Mouse (Mus musculus) intestine, embryonic 14.5 days (tissue): Measurements from ENCODE around the gene Setd2. TPM values are rescaled to one million over a fixed set of nuclear protein-coding genes. Genes with fewer than 3 reads are reported as not detected.

ENCODE experiments used
- ATAC-seq: fragments of 200-750 bp; cut with Nextera tagmentation; replicated peaks from 2 replicates; pipeline ENCODE4 v1.8.0; 2017; ENCODE audit warnings: low read depth, moderate number of reproducible peaks, moderate TSS enrichment, moderate library complexity; ENCODE audit not compliant: low FRiP score, low TSS enrichment
- DNase-seq: peaks from one replicate; pipeline ENCODE4 v3.0.0-alpha.2; 2018; ENCODE audit warnings: low spot score
- H3K27ac ChIP-seq: fragments of 300-500 bp; sonication (generic); 2 replicates; pipeline ENCODE4 v1.5.1; 2014; ENCODE audit warnings: low read depth, mild to moderate bottlenecking, control low read depth
- H3K27me3 ChIP-seq: fragments of 300-500 bp; sonication (generic); replicated peaks from 2 replicates; pipeline ENCODE4 v1.6.1; 2014; ENCODE audit warnings: low read length, control low read depth; ENCODE audit not compliant: control insufficient read depth, insufficient read depth
- H3K36me3 ChIP-seq: fragments of 300-500 bp; sonication (generic); 2 replicates; pipeline ENCODE4 v1.6.1; 2014; ENCODE audit warnings: low read length, control low read depth; ENCODE audit not compliant: control insufficient read depth, insufficient read depth
- H3K4me1 ChIP-seq: fragments of 300-500 bp; sonication (generic); replicated peaks from 2 replicates; pipeline ENCODE4 v1.6.1; 2014; ENCODE audit warnings: low read length, control low read depth, mixed read lengths; ENCODE audit not compliant: control insufficient read depth, insufficient read depth
- H3K4me2 ChIP-seq: fragments of 300-500 bp; sonication (generic); 2 replicates; pipeline ENCODE4 v1.6.1; 2014; ENCODE audit warnings: low read length
- H3K4me3 ChIP-seq: fragments of 300-500 bp; sonication (generic); 2 replicates; pipeline ENCODE4 v1.5.1; 2014; ENCODE audit warnings: low read depth, low read length, control low read depth, mixed read lengths
- H3K9ac ChIP-seq: fragments of 300-500 bp; sonication (generic); 2 replicates; pipeline ENCODE4 v1.6.1; 2014; ENCODE audit warnings: mild to moderate bottlenecking, low read length
- H3K9me3 ChIP-seq: fragments of 300-500 bp; sonication (generic); 2 replicates; pipeline ENCODE4 v1.6.1; 2016; ENCODE audit warnings: low read length, control low read depth; ENCODE audit not compliant: control insufficient read depth
- WGBS: fragments of 180-500 bp; shearing (Covaris S2); extraction: QIAGEN DNeasy Blood & Tissue Kit; methylation state at CpG from one replicate; pipeline ENCODE4 v1.1.7; 2014; 5-methylcytosine and 5-hydroxymethylcytosine counted together
- microRNA-seq: library from miRNA; unstranded; fragments of <30 nt; microRNA quantifications from one replicate; pipeline ENCODE4, GENCODE M21; 2016
- polyA plus RNA-seq: library from polyadenylated mRNA; unstranded; fragments of >200 nt; fragmentation: Nextera tagmentation; extraction: Ambion mirVana; gene quantifications from 2 replicates; pipeline ENCODE4 v1.2.1, GENCODE M21; 2014

The Setd2 gene
- polyA plus RNA-seq, 1 experiment from 2014 or later, result 49.7 TPM

- Histone ChIP-seq H3K9ac (no peak overlapping the region), H3K4me3 (no peak overlapping the region), H3K4me1 (peaks cover 7% of the 10 kb centered on the region; the same call in 1 of the 2 replicates), H3K9me3 (no peaks in the 10 kb centered on the region), H3K4me2 (no peak overlapping the region), H3K36me3 (peaks cover 7% of the 10 kb centered on the region), H3K27me3 (no peaks in the 10 kb centered on the region), H3K27ac (no peak overlapping the region)
- DNase-seq (no peak), ATAC-seq (no peak)
- WGBS, result 80% methylated on average over 1 of the region's 1 CpGs
These were observed 130.4 kb downstream of the Setd2 start for GRCm38 (mm10) chr9:110662844-110663243.

GRCm38 (mm10) chr9:110665912-110666311 lies 133.5 kb downstream of the Setd2 start:
- no peak overlapping the region for H3K4me3 ChIP-seq
- H3K9ac ChIP-seq, result no peak overlapping the region
- no peaks in the 10 kb centered on the region for H3K36me3 ChIP-seq
- H3K4me1 ChIP-seq, result peaks cover 7% of the 10 kb centered on the region; the same call in 1 of the 2 replicates
- H3K9me3 ChIP-seq, result no peaks in the 10 kb centered on the region
- no peaks in the 10 kb centered on the region for H3K27me3 ChIP-seq
- no peak overlapping the region; the same call in 1 of the 2 replicates for H3K4me2 ChIP-seq
- ATAC-seq (0 out of 2 replicates have a peak, but pooled peaks have one; percentile 21), DNase-seq (no peak)
- WGBS, result 14% methylated on average over 4 of the region's 4 CpGs
- H3K27ac ChIP-seq, result no peak overlapping the region

- no peak overlapping the region for H3K9ac ChIP-seq
- 53% methylated on average over 8 of the region's 8 CpGs for WGBS
- H3K27ac ChIP-seq, result no peak overlapping the region
- DNase-seq, result no peak
- H3K4me2 ChIP-seq, result no peak overlapping the region; the same call in 1 of the 2 replicates
- no peak for ATAC-seq
- no peak overlapping the region for H3K4me3 ChIP-seq
- peaks cover 7% of the 10 kb centered on the region; the same call in 1 of the 2 replicates for H3K4me1 ChIP-seq
- no peaks in the 10 kb centered on the region for H3K27me3 ChIP-seq
- no peaks in the 10 kb centered on the region for H3K36me3 ChIP-seq
- H3K9me3 ChIP-seq, result no peaks in the 10 kb centered on the region
These were observed 134.0 kb downstream of the Setd2 start for GRCm38 (mm10) chr9:110666374-110666773.

GRCm38 (mm10) chr9:110667219-110667836 lies 134.9 kb downstream of the Setd2 start:
- Histone ChIP-seq H3K4me1 (peaks cover 7% of the 10 kb centered on the region; the same call in 1 of the 2 replicates), H3K27ac (no peak overlapping the region), H3K4me3 (no peak overlapping the region), H3K36me3 (no peaks in the 10 kb centered on the region), H3K9ac (no peak overlapping the region), H3K27me3 (no peaks in the 10 kb centered on the region), H3K9me3 (no peaks in the 10 kb centered on the region), H3K4me2 (no peak overlapping the region)
- no peak for DNase-seq
- no peak for ATAC-seq
- WGBS, result 65% methylated on average over 4 of the region's 4 CpGs

Small RNA genes lying within 50 kb of the gene (microRNA-seq; reads per million reads assigned to microRNA genes)
- not detected for gene Mir8107

Other genes starting within 250 kb of the Setd2 start
- gene Elp6, start 227.4 kb upstream of the Setd2 start, polyA plus RNA-seq, result 26.8 and 30.1 TPM in 2 replicates
- 28.0 and 28.7 TPM in 2 replicates for gene Scap, start 199.3 kb upstream of the Setd2 start, polyA plus RNA-seq
- gene Ptpn23, start 124.4 kb upstream of the Setd2 start, polyA plus RNA-seq, result 17.6 and 18.7 TPM in 2 replicates
- gene Ngp, start 112.8 kb upstream of the Setd2 start, polyA plus RNA-seq, result 0.34 and 1.4 TPM in 2 replicates
- gene Klhl18, start 55.9 kb upstream of the Setd2 start, polyA plus RNA-seq, result 7.6 and 9.1 TPM in 2 replicates
- 1.3 and 1.4 TPM in 2 replicates for gene Kif9, start 55.6 kb upstream of the Setd2 start, polyA plus RNA-seq
- 21.9 and 23.4 TPM in 2 replicates for gene Nradd, start 91.9 kb downstream of the Setd2 start, polyA plus RNA-seq
- 4.0 and 4.7 TPM in 2 replicates for gene Nbeal2, start 121.6 kb downstream of the Setd2 start, polyA plus RNA-seq
- 177 and 187 TPM in 2 replicates for gene Ccdc12, start 123.9 kb downstream of the Setd2 start, polyA plus RNA-seq
- gene Myl3, start 209.3 kb downstream of the Setd2 start, polyA plus RNA-seq, result 0.23 and 1.6 TPM in 2 replicates
- 25.7 and 26.7 TPM in 2 replicates for gene Pth1r, start 214.5 kb downstream of the Setd2 start, polyA plus RNA-seq